Mouse (Mus musculus): ENCODE measurements around the gene Atxn3. TPM values are rescaled to one million over a fixed set of nuclear protein-coding genes. Genes with fewer than 3 reads are reported as not detected.

Atxn3 gene
- polyA plus RNA-seq, 2 experiments, result 10.9 to 11.1 TPM

GRCm38 (mm10) chr12:101935223-101935622 lies 22.8 kb downstream of the Atxn3 start:
- no peak for ATAC-seq (ENCODE audit: low FRiP score, low read depth)

GRCm38 (mm10) chr12:101928423-101928822 lies 29.6 kb downstream of the Atxn3 start:
- no peak overlapping the region for H3K4me2 ChIP-seq (replicated peaks; ENCODE audit: low read depth, low read length, severe bottlenecking)
- H3K4me3 ChIP-seq (replicated peaks; ENCODE audit: low read length), result no peak overlapping the region
- no peak overlapping the region for H3K9ac ChIP-seq (ENCODE audit: low read depth, low read length, severe bottlenecking)
- no peaks in the 10 kb centered on the region for H3K27me3 ChIP-seq (ENCODE audit: control insufficient read depth, insufficient read depth, low read length)
- peaks cover 75% of the 10 kb centered on the region for H3K36me3 ChIP-seq (ENCODE audit: control insufficient read depth, insufficient read depth, low read length)
- H3K4me1 ChIP-seq (ENCODE audit: control insufficient read depth, insufficient read depth, low read length), result no peaks in the 10 kb centered on the region
- ATAC-seq (ENCODE audit: low FRiP score, low read depth) (no peak), DNase-seq (ENCODE audit: low spot score) (no peak)
- WGBS, result 83% methylated on average over 1 of the region's 1 CpGs
- no peak overlapping the region for H3K27ac ChIP-seq (replicated peaks; ENCODE audit: low read depth, low read length)
- TF ChIP-seq POLR2A (IDR thresholded peaks at IDR 0.05; ENCODE audit: borderline replicate concordance, extremely low read depth, insufficient read depth, insufficient read length), result no peak
- H3K9me3 ChIP-seq (ENCODE audit: control insufficient read depth, low read length), result no peaks in the 10 kb centered on the region

More at GRCm38 (mm10) chr12:101935223-101935622, 22.8 kb downstream of the Atxn3 start:
- H3K27ac ChIP-seq (replicated peaks; ENCODE audit: low read depth, low read length), result no peak overlapping the region
- WGBS, result 94% methylated on average over 3 of the region's 3 CpGs
- no peaks in the 10 kb centered on the region for H3K4me1 ChIP-seq (ENCODE audit: control insufficient read depth, insufficient read depth, low read length)
- no peak for DNase-seq (ENCODE audit: low spot score)
- no peaks in the 10 kb centered on the region for H3K27me3 ChIP-seq (ENCODE audit: control insufficient read depth, insufficient read depth, low read length)
- H3K9ac ChIP-seq (ENCODE audit: low read depth, low read length, severe bottlenecking), result no peak overlapping the region
- H3K4me2 ChIP-seq (replicated peaks; ENCODE audit: low read depth, low read length, severe bottlenecking), result no peak overlapping the region
- no peaks in the 10 kb centered on the region for H3K9me3 ChIP-seq (ENCODE audit: control insufficient read depth, low read length)
- no peak for TF ChIP-seq POLR2A (IDR thresholded peaks at IDR 0.05; ENCODE audit: borderline replicate concordance, extremely low read depth, insufficient read depth, insufficient read length)
- no peak overlapping the region for H3K4me3 ChIP-seq (replicated peaks; ENCODE audit: low read length)
- H3K36me3 ChIP-seq (ENCODE audit: control insufficient read depth, insufficient read depth, low read length), result peaks cover 63% of the 10 kb centered on the region

- no peak for ATAC-seq (ENCODE audit: low FRiP score, low read depth)
- no peak for DNase-seq (ENCODE audit: low spot score)
- Histone ChIP-seq H3K27ac (replicated peaks; ENCODE audit: low read depth, low read length) (no peak overlapping the region), H3K9ac (ENCODE audit: low read depth, low read length, severe bottlenecking) (no peak overlapping the region), H3K4me1 (ENCODE audit: control insufficient read depth, insufficient read depth, low read length) (no peaks in the 10 kb centered on the region), H3K36me3 (ENCODE audit: control insufficient read depth, insufficient read depth, low read length) (peaks cover 26% of the 10 kb centered on the region), H3K27me3 (ENCODE audit: control insufficient read depth, insufficient read depth, low read length) (no peaks in the 10 kb centered on the region), H3K4me3 (replicated peaks; ENCODE audit: low read length) (no peak overlapping the region), H3K9me3 (ENCODE audit: control insufficient read depth, low read length) (no peaks in the 10 kb centered on the region), H3K4me2 (replicated peaks; ENCODE audit: low read depth, low read length, severe bottlenecking) (no peak overlapping the region)
- 76% methylated on average over 6 of the region's 6 CpGs for WGBS
- TF ChIP-seq POLR2A (IDR thresholded peaks at IDR 0.05; ENCODE audit: borderline replicate concordance, extremely low read depth, insufficient read depth, insufficient read length), result no peak
Observed at GRCm38 (mm10) chr12:101922313-101922712, 35.7 kb downstream of the Atxn3 start.

- Histone ChIP-seq H3K4me2 (replicated peaks; ENCODE audit: low read depth, low read length, severe bottlenecking) (no peak overlapping the region), H3K4me3 (replicated peaks; ENCODE audit: low read length) (no peak overlapping the region), H3K27ac (replicated peaks; ENCODE audit: low read depth, low read length) (no peak overlapping the region), H3K4me1 (ENCODE audit: control insufficient read depth, insufficient read depth, low read length) (no peaks in the 10 kb centered on the region), H3K9me3 (ENCODE audit: control insufficient read depth, low read length) (no peaks in the 10 kb centered on the region), H3K27me3 (ENCODE audit: control insufficient read depth, insufficient read depth, low read length) (no peaks in the 10 kb centered on the region), H3K36me3 (ENCODE audit: control insufficient read depth, insufficient read depth, low read length) (peaks cover 12% of the 10 kb centered on the region; the same call in 1 of the 2 replicates), H3K9ac (ENCODE audit: low read depth, low read length, severe bottlenecking) (no peak overlapping the region)
- WGBS, result 81% methylated on average over 3 of the region's 3 CpGs
- DNase-seq (ENCODE audit: low spot score), result no peak
- no peak for ATAC-seq (ENCODE audit: low FRiP score, low read depth)
- TF ChIP-seq POLR2A (IDR thresholded peaks at IDR 0.05; ENCODE audit: borderline replicate concordance, extremely low read depth, insufficient read depth, insufficient read length), result no peak
Observed at GRCm38 (mm10) chr12:101919847-101920246, 38.2 kb downstream of the Atxn3 start.

- no peak overlapping the region for H3K9ac ChIP-seq (ENCODE audit: low read depth, low read length, severe bottlenecking)
- H3K4me2 ChIP-seq (replicated peaks; ENCODE audit: low read depth, low read length, severe bottlenecking), result no peak overlapping the region
- no peak for ATAC-seq (ENCODE audit: low FRiP score, low read depth)
- H3K27me3 ChIP-seq (ENCODE audit: control insufficient read depth, insufficient read depth, low read length), result no peaks in the 10 kb centered on the region
- H3K36me3 ChIP-seq (ENCODE audit: control insufficient read depth, insufficient read depth, low read length), result no peaks in the 10 kb centered on the region
- no peak overlapping the region for H3K4me3 ChIP-seq (replicated peaks; ENCODE audit: low read length)
- no peak for DNase-seq (ENCODE audit: low spot score)
- H3K4me1 ChIP-seq (ENCODE audit: control insufficient read depth, insufficient read depth, low read length), result peaks cover 4% of the 10 kb centered on the region; the same call in 1 of the 2 replicates
- no peaks in the 10 kb centered on the region for H3K9me3 ChIP-seq (ENCODE audit: control insufficient read depth, low read length)
- TF ChIP-seq POLR2A (IDR thresholded peaks at IDR 0.05; ENCODE audit: borderline replicate concordance, extremely low read depth, insufficient read depth, insufficient read length), result no peak
- no peak overlapping the region for H3K27ac ChIP-seq (replicated peaks; ENCODE audit: low read depth, low read length)
Observed at GRCm38 (mm10) chr12:101917165-101917564, 40.9 kb downstream of the Atxn3 start.
